Mouse (Mus musculus) MEL (cell line): ENCODE results near the gene Cpsf6. TPM values are rescaled to one million over a fixed set of nuclear protein-coding genes. Genes with fewer than 3 reads are reported as not detected.

Source experiments
- DNase-seq: peaks from one replicate; pipeline ENCODE4 v3.0.0; 2011; ENCODE audit warnings: low read depth, low spot score
- H3K27ac ChIP-seq: 2 replicates; pipeline ENCODE4 v1.5.1; 2012; ENCODE audit warnings: low read depth, mild to moderate bottlenecking, control low read depth, low read length, moderate library complexity; ENCODE audit not compliant: control insufficient read depth
- H3K27me3 ChIP-seq, 2 experiments: fragments of 150-350 bp in 1 of 2; sonication (generic) in 1 of 2; 2 replicates each; pipeline ENCODE4 v1.6.1; 2012; ENCODE audit warnings: low read length in 2 of 2, mild to moderate bottlenecking in 2 of 2, improper control_type of control experiment in 1 of 2, moderate library complexity in 1 of 2; ENCODE audit not compliant: insufficient read depth in 2 of 2, control insufficient read depth in 1 of 2
- H3K36me3 ChIP-seq, 2 experiments: 2 replicates each; pipeline ENCODE4 v1.6.1; 2012 to 2014; ENCODE audit warnings: low read length in 2 of 2, improper control_type of control experiment in 1 of 2, inconsistent platforms in 1 of 2, mild to moderate bottlenecking in 1 of 2; ENCODE audit not compliant: insufficient read depth in 2 of 2, control insufficient read depth in 1 of 2
- H3K4me1 ChIP-seq, 2 experiments: fragments of 150-350 bp in 1 of 2; sonication (generic) in 1 of 2; 2 replicates each; pipeline ENCODE4 v1.6.1; 2012; ENCODE audit warnings: low read length in 2 of 2, improper control_type of control experiment in 1 of 2, mild to moderate bottlenecking in 1 of 2; ENCODE audit not compliant: insufficient read depth in 2 of 2, control insufficient read depth in 1 of 2
- H3K4me3 ChIP-seq, 2 experiments: fragments of 150-350 bp in 1 of 2; sonication (generic) in 1 of 2; 2 replicates each; pipeline ENCODE4 v1.5.1; 2012; ENCODE audit warnings: low read depth in 2 of 2, low read length in 2 of 2, mild to moderate bottlenecking in 2 of 2, moderate library complexity in 2 of 2, control low read depth in 1 of 2, improper control_type of control experiment in 1 of 2; ENCODE audit not compliant: control insufficient read depth in 1 of 2, insufficient read depth in 1 of 2
- H3K79me2 ChIP-seq: 2 replicates; pipeline ENCODE4 v1.6.1; 2012; ENCODE audit warnings: mild to moderate bottlenecking, low read length, moderate library complexity; ENCODE audit not compliant: control insufficient read depth, poor library complexity, insufficient read depth
- H3K9ac ChIP-seq: 2 replicates; pipeline ENCODE4 v1.6.1; 2012; ENCODE audit warnings: low read depth, mild to moderate bottlenecking, control low read depth, low read length, moderate library complexity; ENCODE audit not compliant: control insufficient read depth, poor library complexity, severe bottlenecking
- H3K9me3 ChIP-seq: fragments of 150-350 bp; sonication (generic); replicated peaks from 2 replicates; pipeline ENCODE4 v1.6.1; 2012; ENCODE audit warnings: mild to moderate bottlenecking, low read length, improper control_type of control experiment, moderate library complexity; ENCODE audit not compliant: insufficient read depth
- CTCF ChIP-seq, 3 experiments: IDR thresholded peaks in 2 of 3; conservative IDR thresholded peaks in 1 of 3; 2 replicates each; pipeline ENCODE4 v1.5.1; 2011 to 2012; ENCODE audit warnings: low read length in 3 of 3, low read depth in 2 of 3, mild to moderate bottlenecking in 2 of 3, improper control_type of control experiment in 1 of 3, inconsistent platforms in 1 of 3, mixed read lengths in 1 of 3, moderate library complexity in 1 of 3; ENCODE audit not compliant: control insufficient read depth in 1 of 3, insufficient read depth in 1 of 3, poor library complexity in 1 of 3, severe bottlenecking in 1 of 3
- E2F4 ChIP-seq: IDR thresholded peaks from 2 replicates; pipeline ENCODE4 v1.6.1; 2011; ENCODE audit warnings: low read depth, low read length, improper control_type of control experiment, borderline replicate concordance
- ELF1 ChIP-seq: IDR thresholded peaks from 2 replicates; pipeline ENCODE4 v1.6.1; 2014; ENCODE audit warnings: low read depth, mild to moderate bottlenecking, inconsistent platforms, low read length, improper control_type of control experiment, moderate library complexity
- GATA1 ChIP-seq: IDR thresholded peaks from 2 replicates; pipeline ENCODE4 v1.6.1; 2011; ENCODE audit warnings: low read depth, low read length, improper control_type of control experiment
- MAX ChIP-seq: IDR thresholded peaks from 2 replicates; pipeline ENCODE4 v1.6.1; 2011; ENCODE audit warnings: low read length, improper control_type of control experiment
- MXI1 ChIP-seq: IDR thresholded peaks from 2 replicates; pipeline ENCODE4 v1.6.1; 2011; ENCODE audit warnings: mild to moderate bottlenecking, low read depth, low read length, improper control_type of control experiment
- MYC ChIP-seq: IDR thresholded peaks from 2 replicates; pipeline ENCODE4 v1.6.1; 2011; ENCODE audit warnings: low read depth, mild to moderate bottlenecking, low read length, improper control_type of control experiment, moderate library complexity
- NELFE ChIP-seq: IDR thresholded peaks from 2 replicates; pipeline ENCODE4 v1.6.1; 2011; ENCODE audit warnings: low read depth, low read length, improper control_type of control experiment
- NRF1 ChIP-seq: IDR thresholded peaks from 2 replicates; pipeline ENCODE4 v1.6.1; 2014; ENCODE audit warnings: low read depth, mild to moderate bottlenecking, inconsistent platforms, low read length, improper control_type of control experiment, moderate library complexity; ENCODE audit not compliant: poor library complexity, insufficient read depth, severe bottlenecking
- POLR2A ChIP-seq, 2 experiments: IDR thresholded peaks; 2 replicates each; pipeline ENCODE4 v1.6.1; 2011 to 2012; ENCODE audit warnings: low read length in 2 of 2, mild to moderate bottlenecking in 2 of 2, control low read depth in 1 of 2, improper control_type of control experiment in 1 of 2, low read depth in 1 of 2, moderate library complexity in 1 of 2; ENCODE audit not compliant: control insufficient read depth in 1 of 2, insufficient read depth in 1 of 2, poor library complexity in 1 of 2
- RCOR1 ChIP-seq: IDR thresholded peaks from 2 replicates; pipeline ENCODE4 v1.6.1; 2012; ENCODE audit warnings: low read depth, mild to moderate bottlenecking, inconsistent platforms, low read length, improper control_type of control experiment
- SMC3 ChIP-seq: IDR thresholded peaks from 2 replicates; pipeline ENCODE4 v1.6.1; 2011; ENCODE audit warnings: low read depth, low read length, improper control_type of control experiment
- TAL1 ChIP-seq: IDR thresholded peaks from 2 replicates; pipeline ENCODE4 v1.6.1; 2012; ENCODE audit warnings: mild to moderate bottlenecking, inconsistent platforms, low read length, moderate library complexity, mixed read lengths
- TCF12 ChIP-seq: IDR thresholded peaks from 2 replicates; pipeline ENCODE4 v1.6.1; 2014; ENCODE audit warnings: low read depth, mild to moderate bottlenecking, inconsistent platforms, low read length, improper control_type of control experiment, moderate library complexity
- UBTF ChIP-seq: IDR thresholded peaks from 2 replicates; pipeline ENCODE4 v1.6.1; 2012; ENCODE audit warnings: low read depth, mild to moderate bottlenecking, inconsistent platforms, low read length, improper control_type of control experiment, moderate library complexity, borderline replicate concordance; ENCODE audit not compliant: insufficient read depth
- USF1 ChIP-seq: IDR thresholded peaks from 2 replicates; pipeline ENCODE4 v1.6.1; 2014; ENCODE audit warnings: low read depth, mild to moderate bottlenecking, inconsistent platforms, low read length, improper control_type of control experiment, moderate library complexity
- USF2 ChIP-seq, 2 experiments: IDR thresholded peaks; 2 replicates each; pipeline ENCODE4 v1.6.1; 2011 to 2012; ENCODE audit warnings: improper control_type of control experiment in 2 of 2, low read length in 2 of 2, borderline replicate concordance in 1 of 2, inconsistent platforms in 1 of 2, low read depth in 1 of 2, mild to moderate bottlenecking in 1 of 2; ENCODE audit not compliant: insufficient read depth in 1 of 2
- ZC3H11A ChIP-seq: IDR thresholded peaks from 2 replicates; pipeline ENCODE4 v1.6.1; 2012; ENCODE audit warnings: low read depth, mild to moderate bottlenecking, inconsistent platforms, low read length, improper control_type of control experiment
- polyA plus RNA-seq, 2 experiments: library from polyadenylated mRNA; stranded (reverse) in 1 of 2; unstranded in 1 of 2; fragments of >175 nt in 1 of 2; fragments of >200 nt in 1 of 2; gene quantifications; 2 replicates each; pipeline versions ENCODE4 v1.2.1 to v1.2.4; 2012; ENCODE audit warnings: low replicate concordance in 2 of 2, low read depth in 1 of 2; ENCODE audit not compliant: insufficient read length in 2 of 2, insufficient read depth in 1 of 2, missing spikeins in 1 of 2
- total RNA-seq: library from RNA; depleted of rRNA; stranded (reverse); fragments of 300-350 nt; gene quantifications from 2 replicates; pipeline ENCODE4 v1.2.3, GENCODE M21; 2012

Cpsf6 gene
- total and polyA plus RNA-seq, 3 experiments: 85.7 to 88.2 TPM; not detected in 1

- H3K27me3 ChIP-seq: peaks cover 0 to 3% of the 10 kb centered on the region in 2 experiments; a peak in 3 of 4 replicates
- no peaks in the 10 kb centered on the region for H3K36me3 ChIP-seq
- no peak overlapping the region for H3K27ac ChIP-seq
- no peak for TF ChIP-seq E2F4
- no peak for TF ChIP-seq POLR2A (IDR thresholded peaks at IDR 0.05; ENCODE audit: control insufficient read depth in 1 of 2, insufficient read depth in 1 of 2, low read depth in 1 of 2, low read length in 2 of 2, poor library complexity in 1 of 2)
- TF ChIP-seq ELF1: no peak
- no peak for TF ChIP-seq CTCF (IDR thresholded peaks at IDR 0.05 in 2 of 3, conservative IDR thresholded peaks at IDR 0.05 in 1 of 3; ENCODE audit: control insufficient read depth in 1 of 3, insufficient read depth in 1 of 3, low read depth in 2 of 3, low read length in 3 of 3, poor library complexity in 1 of 3, severe bottlenecking in 1 of 3)
- TF ChIP-seq TCF12: no peak
- TF ChIP-seq RCOR1: no peak
- TF ChIP-seq MYC: no peak
- no peak for TF ChIP-seq GATA1
- H3K9me3 ChIP-seq: no peaks in the 10 kb centered on the region
- H3K79me2 ChIP-seq: no peaks in the 10 kb centered on the region
- no peak for DNase-seq
- H3K9ac ChIP-seq: no peak overlapping the region
- no peak overlapping the region for H3K4me3 ChIP-seq
- H3K4me1 ChIP-seq: no peaks in the 10 kb centered on the region
Observed at GRCm38 (mm10) chr10:117316391-117316790, 63.4 kb downstream of the Cpsf6 start.

- Histone ChIP-seq H3K36me3 (no peaks in the 10 kb centered on the region), H3K9ac (no peak overlapping the region), H3K9me3 (no peaks in the 10 kb centered on the region), H3K27me3 (peaks cover 0 to 2% of the 10 kb centered on the region in 2 experiments; a peak in 3 of 4 replicates), H3K4me1 (no peaks in the 10 kb centered on the region), H3K4me3 (no peak overlapping the region), H3K79me2 (no peaks in the 10 kb centered on the region), H3K27ac (no peak overlapping the region)
- no peak for DNase-seq
- TF ChIP-seq NRF1: no peak
- no peak for TF ChIP-seq USF2 (IDR thresholded peaks at IDR 0.05; ENCODE audit: borderline replicate concordance in 1 of 2, insufficient read depth in 1 of 2, low read depth in 1 of 2, low read length in 2 of 2)
- TF ChIP-seq GATA1: no peak
- TF ChIP-seq SMC3: no peak
- no peak for TF ChIP-seq MXI1
- no peak for TF ChIP-seq MAX
- TF ChIP-seq RCOR1: no peak
- TF ChIP-seq NELFE: no peak
- TF ChIP-seq UBTF: no peak
- TF ChIP-seq CTCF (IDR thresholded peaks at IDR 0.05 in 2 of 3, conservative IDR thresholded peaks at IDR 0.05 in 1 of 3; ENCODE audit: control insufficient read depth in 1 of 3, insufficient read depth in 1 of 3, low read depth in 2 of 3, low read length in 3 of 3, poor library complexity in 1 of 3, severe bottlenecking in 1 of 3): no peak
- no peak for TF ChIP-seq POLR2A (IDR thresholded peaks at IDR 0.05; ENCODE audit: control insufficient read depth in 1 of 2, insufficient read depth in 1 of 2, low read depth in 1 of 2, low read length in 2 of 2, poor library complexity in 1 of 2)
- TF ChIP-seq USF1: no peak
- TF ChIP-seq TAL1: no peak
- no peak for TF ChIP-seq ELF1
- TF ChIP-seq TCF12: no peak
- no peak for TF ChIP-seq ZC3H11A
- TF ChIP-seq MYC: no peak
Observed at GRCm38 (mm10) chr10:117313133-117313532, 66.7 kb downstream of the Cpsf6 start.
